9 mouse cellular contexts compared by ENCODE assay signal in the genomic region with DNA sequence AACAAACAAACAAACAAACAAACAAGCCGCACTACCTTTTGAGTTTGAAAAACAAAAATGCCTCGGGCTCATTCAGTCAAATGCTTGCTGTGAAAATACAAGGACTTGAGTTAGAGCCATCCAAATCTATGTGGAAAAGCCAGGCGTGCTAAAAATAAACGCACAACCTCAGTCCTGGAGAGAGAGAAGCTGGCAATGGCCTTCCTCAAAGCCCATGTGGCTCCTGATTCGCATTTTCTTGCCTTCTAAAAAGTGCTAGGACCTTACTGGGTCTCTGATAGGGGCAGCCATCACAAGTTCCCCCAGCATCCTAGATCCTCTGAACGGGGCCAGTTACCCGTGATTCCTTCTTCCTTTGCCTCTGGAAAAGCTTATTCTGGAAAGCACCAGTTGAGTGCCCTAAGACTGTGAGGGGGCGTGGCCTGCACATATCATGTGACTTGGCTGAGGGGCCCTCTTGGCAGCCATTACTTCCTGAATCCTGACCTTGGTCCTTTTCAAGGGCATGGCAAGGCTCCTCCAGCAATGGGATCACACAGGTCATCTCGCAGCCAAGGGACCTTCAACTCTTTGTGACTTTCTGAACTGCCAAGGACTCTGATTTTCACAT. TPM values are rescaled to one million over a fixed set of nuclear protein-coding genes. Genes with fewer than 3 reads are reported as not detected.
A peak's percentile ranks its signal among the peaks of the same experiment; 100 is the strongest.
DNase-seq lines count a peak whose midpoint lies in the region; TF ChIP-seq lines count a peak whose summit lies in the region.
"Had no signal": no experiment of that assay in that cellular context is flagged by ENCODE, and none has a peak within 500 bp of the region (broad histone marks: within the 10 kb centered on the region; RNA-seq: fewer than 3 reads in every experiment).

No protein-coding gene starts in this region.

- H3K79me2 ChIP-seq in CH12.LX (replicated peaks; ENCODE audit: control insufficient read depth, extremely low read depth, insufficient read depth, poor library complexity, severe bottlenecking), result no peaks in the 10 kb centered on the region

- no peak for TF ChIP-seq CTCF in CH12.LX (conservative IDR thresholded peaks at IDR 0.05 in 1 of 2, IDR thresholded peaks at IDR 0.05 in 1 of 2; ENCODE audit: low read depth in 2 of 2, low read length in 2 of 2)

- peaks cover under 1% of the 10 kb centered on the region for H3K27me3 ChIP-seq in CH12.LX (replicated peaks)

- H3K36me3 ChIP-seq in CH12.LX (replicated peaks in 1 of 2; ENCODE audit: control insufficient read depth in 1 of 2, insufficient read depth in 1 of 2, low read length in 1 of 2), result no peaks in the 10 kb centered on the region

- H3K4me3 ChIP-seq in CH12.LX (replicated peaks in 1 of 3; ENCODE audit: low read depth in 2 of 3, low read length in 2 of 3, poor library complexity in 1 of 3), result no peak overlapping the region
- H3K4me3 ChIP-seq: megakaryocyte, embryonic 14.5 days had no signal

- DNase-seq in CH12.LX (ENCODE audit: extremely low read depth) (no peak), ES-CJ7 (ENCODE audit: low read depth, low spot score) (peak; percentile 83)
- DNase-seq in cerebellum, adult 9-10 months, result peak; percentile 61
- peak; percentile 57 to 66 for DNase-seq in heart, postnatal 10 days
- DNase-seq in urinary bladder, postnatal 36 days (ENCODE audit: low spot score in 2 of 2), result no peak
- no peak for DNase-seq in c-Kit-positive CD71-positive TER-119-positive erythroid progenitor cells, embryonic 14.5 days (ENCODE audit: low spot score)
- no peak for DNase-seq in retina, postnatal 1 day
- DNase-seq: thymus, postnatal 4 days had no signal

- no peak for TF ChIP-seq RAD21 in CH12.LX (IDR thresholded peaks at IDR 0.05; ENCODE audit: low read depth, low read length)

- TF ChIP-seq POLR2A in CH12.LX (IDR thresholded peaks at IDR 0.05; ENCODE audit: low read depth, low read length), result no peak

- H3K27ac ChIP-seq in CH12.LX (ENCODE audit: insufficient read depth, low read depth), result no peak overlapping the region

- no peak overlapping the region for H3K4me2 ChIP-seq in CH12.LX (ENCODE audit: insufficient read depth, low read depth, poor library complexity, severe bottlenecking)

- H3K4me1 ChIP-seq in CH12.LX (ENCODE audit: control insufficient read depth in 1 of 2, insufficient read depth in 2 of 2), result no peaks in the 10 kb centered on the region

- in situ Hi-C loops in CH12.LX (cut with MboI; ENCODE audit: low pct_ligation_motif_present, low pct_unique_long_range_greater_than_20kb, low sequenced_read_pairs), result no loop called here

- H3K9me3 ChIP-seq in CH12.LX (replicated peaks; ENCODE audit: low read length), result peaks cover 3% of the 10 kb centered on the region
- H3K9me3 ChIP-seq: megakaryocyte, embryonic 14.5 days had no signal

- no peak overlapping the region for H3K9ac ChIP-seq in CH12.LX (ENCODE audit: insufficient read depth, low read depth)

- intact Hi-C loops in heart, postnatal 10 days (cut with DNase I), result no loop called here

- TF ChIP-seq EP300 in CH12.LX (IDR thresholded peaks at IDR 0.05; ENCODE audit: low read length), result no peak

- dilution Hi-C loops in CH12.LX (cut with MboI; ENCODE audit: extremely low pct_ligation_motif_present, extremely low pct_unique_long_range_greater_than_20kb, low sequenced_read_pairs), result no loop called here

TF ChIP-seq in CH12.LX, 34 proteins besides CTCF, POLR2A, EP300 and RAD21:
- TF ChIP-seq USF1 (IDR thresholded peaks at IDR 0.05; ENCODE audit: low read depth, low read length) (peak; percentile 6; the same call in 1 of the 2 replicates), TCF12 (IDR thresholded peaks at IDR 0.05; ENCODE audit: low read depth, low read length) (no peak)

RNA-seq across cellular contexts. Expression of gene Zranb1, which starts 34.6 kb away (rescaled TPM):
- total RNA-seq in CH12.LX (2012; rRNA removed), result 10.8 and 11.3 TPM in 2 replicates
- 17.6 and 22.0 TPM in 2 replicates for total RNA-seq in CH12.LX (2014; rRNA removed)
- polyA plus RNA-seq in CH12.LX (2012; ENCODE audit: insufficient read length, low read depth), result 11.6 and 11.7 TPM in 2 replicates
- 10 to 100 TPM; 34.8 to 36.2 TPM for total RNA-seq in heart, postnatal 10 days (2021)

RNA-seq across cellular contexts. Expression of gene Abraxas2, which starts 37.3 kb away (rescaled TPM):
- total RNA-seq in CH12.LX (2012; rRNA removed), result 20.5 and 21.3 TPM in 2 replicates
- 26.7 and 28.4 TPM in 2 replicates for total RNA-seq in CH12.LX (2014; rRNA removed)
- 20.1 and 20.3 TPM in 2 replicates for polyA plus RNA-seq in CH12.LX (2012; ENCODE audit: insufficient read length, low read depth)
- total RNA-seq in heart, postnatal 10 days (2021), result 10 to 100 TPM; 23.9 to 27.9 TPM

RNA-seq across cellular contexts. Expression of gene Eef1akmt2, which starts 43.8 kb away (rescaled TPM):
- total RNA-seq in CH12.LX (2012; rRNA removed) (31.4 and 34.3 TPM in 2 replicates), CH12.LX (2014; rRNA removed) (87.2 and 94.8 TPM in 2 replicates)
- polyA plus RNA-seq in CH12.LX (2012; ENCODE audit: insufficient read length, low read depth), result 35.9 and 39.8 TPM in 2 replicates
- 10 to 100 TPM; 13.9 to 14.6 TPM for total RNA-seq in heart, postnatal 10 days (2021)

Comparison
In these comparisons a context has a peak if more than half of its experiments do, and no peak if none do; other contexts are left out.
1. DNase-seq: peak in ES-CJ7 (single experiment), cerebellum, adult 9-10 months (single experiment) and heart, postnatal 10 days (2 of 2); none in CH12.LX (single experiment), urinary bladder, postnatal 36 days (0 of 2), c-Kit-positive CD71-positive TER-119-positive erythroid progenitor cells, embryonic 14.5 days (single experiment) and retina, postnatal 1 day (single experiment).